In genomic region chr2:178450236-178450635, GRCm38 (mm10) we compare ENCODE assay signal across 26 mouse cellular contexts. TPM values are rescaled to one million over a fixed set of nuclear protein-coding genes. Genes with fewer than 3 reads are reported as not detected.
DNase-seq lines count a peak whose midpoint lies in the region; ATAC-seq lines count a peak whose summit lies in the region.
"Had no signal": no experiment of that assay in that cellular context is flagged by ENCODE, and none has a peak within 500 bp of the region (broad histone marks: within the 10 kb centered on the region; RNA-seq: fewer than 3 reads in every experiment).

No protein-coding gene starts in this region.

- 23% methylated on average over 2 of the region's 2 CpGs for WGBS in midbrain, embryonic 11.5 days
- 30% methylated on average over 2 of the region's 2 CpGs for WGBS in midbrain, embryonic 10.5 days
- WGBS in embryonic facial prominence, embryonic 14.5 days, result 5% methylated on average over 2 of the region's 2 CpGs

- no peaks in the 10 kb centered on the region for H3K36me3 ChIP-seq in midbrain, embryonic 11.5 days (ENCODE audit: control insufficient read depth, insufficient read depth, low read length)
- H3K36me3 ChIP-seq in midbrain, embryonic 10.5 days, result no peaks in the 10 kb centered on the region
- no peaks in the 10 kb centered on the region for H3K36me3 ChIP-seq in embryonic facial prominence, embryonic 14.5 days (ENCODE audit: control insufficient read depth, insufficient read depth, low read length)
- H3K36me3 ChIP-seq: embryonic facial prominence, embryonic 12.5 days; embryonic facial prominence, embryonic 15.5 days; forebrain, embryonic 15.5 days; G1E had no signal

- H3K27ac ChIP-seq in midbrain, embryonic 11.5 days (ENCODE audit: low read depth, low read length), result no peak overlapping the region
- no peak overlapping the region for H3K27ac ChIP-seq in midbrain, embryonic 10.5 days (replicated peaks)
- no peak overlapping the region for H3K27ac ChIP-seq in embryonic facial prominence, embryonic 14.5 days (replicated peaks; ENCODE audit: low read depth, low read length)
- H3K27ac ChIP-seq: embryonic facial prominence, embryonic 12.5 days; embryonic facial prominence, embryonic 15.5 days; forebrain, embryonic 13.5 days; forebrain, embryonic 15.5 days had no signal

- H3K4me2 ChIP-seq in midbrain, embryonic 11.5 days, result no peak overlapping the region
- no peak overlapping the region for H3K4me2 ChIP-seq in embryonic facial prominence, embryonic 14.5 days (ENCODE audit: low read depth, low read length)
- H3K4me2 ChIP-seq: embryonic facial prominence, embryonic 12.5 days; embryonic facial prominence, embryonic 15.5 days; forebrain, embryonic 13.5 days; forebrain, embryonic 15.5 days had no signal

- no peaks in the 10 kb centered on the region for H3K4me1 ChIP-seq in midbrain, embryonic 11.5 days (ENCODE audit: control insufficient read depth, insufficient read depth, low read length)
- 0 out of 2 replicates have a peak, but pooled peaks cover 2% of the 10 kb centered on the region for H3K4me1 ChIP-seq in midbrain, embryonic 10.5 days
- peaks cover 2% of the 10 kb centered on the region for H3K4me1 ChIP-seq in embryonic facial prominence, embryonic 14.5 days (ENCODE audit: control insufficient read depth, insufficient read depth, low read length)

- peak; percentile 59 for DNase-seq in midbrain, embryonic 11.5 days (ENCODE audit: low spot score, missing footprints)
- no peak for DNase-seq in midbrain, embryonic 10.5 days (ENCODE audit: low spot score)
- DNase-seq in embryonic facial prominence, embryonic 14.5 days (ENCODE audit: low spot score), result peak; percentile 51
- DNase-seq in gastrocnemius, adult 18-20 months (ENCODE audit: low spot score), result no peak
- no peak for DNase-seq in ovary, postnatal 36 days (ENCODE audit: low spot score)
- DNase-seq: adrenal gland, adult 8-10 months; adrenal gland, postnatal 14 days; adrenal gland, postnatal 36 days; B cell, adult 2 months; cerebellum, adult 11-12 months; cerebellum, adult 2 months; cerebellum, adult 9-10 months; cerebellum, postnatal 10 days; cerebellum, postnatal 25 days; forebrain, postnatal 0 days had no signal

- H3K4me3 ChIP-seq in midbrain, embryonic 11.5 days (ENCODE audit: low read depth, low read length), result no peak overlapping the region
- H3K4me3 ChIP-seq in midbrain, embryonic 10.5 days, result no peak overlapping the region
- no peak overlapping the region for H3K4me3 ChIP-seq in embryonic facial prominence, embryonic 14.5 days (ENCODE audit: low read depth, low read length)
- H3K4me3 ChIP-seq: embryonic facial prominence, embryonic 12.5 days; embryonic facial prominence, embryonic 15.5 days; erythroblast, embryonic 14.5 days; forebrain, embryonic 13.5 days; forebrain, embryonic 15.5 days had no signal

- H3K27me3 ChIP-seq in midbrain, embryonic 11.5 days (ENCODE audit: control insufficient read depth, insufficient read depth, low read length), result no peaks in the 10 kb centered on the region
- H3K27me3 ChIP-seq in midbrain, embryonic 10.5 days (ENCODE audit: low read depth, poor library complexity, severe bottlenecking), result no peaks in the 10 kb centered on the region
- no peaks in the 10 kb centered on the region for H3K27me3 ChIP-seq in embryonic facial prominence, embryonic 14.5 days (replicated peaks; ENCODE audit: control insufficient read depth, insufficient read depth, low read length)
- H3K27me3 ChIP-seq: embryonic facial prominence, embryonic 12.5 days; forebrain, embryonic 13.5 days; forebrain, embryonic 15.5 days; Patski had no signal

- no peaks in the 10 kb centered on the region for H3K9me3 ChIP-seq in midbrain, embryonic 11.5 days (ENCODE audit: control insufficient read depth, low read length)
- no peaks in the 10 kb centered on the region for H3K9me3 ChIP-seq in midbrain, embryonic 10.5 days (replicated peaks)
- no peaks in the 10 kb centered on the region for H3K9me3 ChIP-seq in embryonic facial prominence, embryonic 14.5 days (ENCODE audit: control insufficient read depth, low read length)
- H3K9me3 ChIP-seq: embryonic facial prominence, embryonic 12.5 days; embryonic facial prominence, embryonic 15.5 days; forebrain, embryonic 13.5 days; forebrain, embryonic 15.5 days had no signal

- H3K9ac ChIP-seq in midbrain, embryonic 11.5 days (ENCODE audit: low read length), result no peak overlapping the region
- H3K9ac ChIP-seq in embryonic facial prominence, embryonic 14.5 days (ENCODE audit: low read depth, low read length), result no peak overlapping the region
- H3K9ac ChIP-seq: embryonic facial prominence, embryonic 12.5 days; embryonic facial prominence, embryonic 15.5 days; forebrain, embryonic 13.5 days; forebrain, embryonic 15.5 days; forebrain, postnatal 0 days had no signal

- ATAC-seq in midbrain, embryonic 11.5 days (ENCODE audit: low FRiP score), result no peak
- peak; percentile 39; the same call in 1 of the 2 replicates for ATAC-seq in embryonic facial prominence, embryonic 14.5 days (ENCODE audit: low read depth)
- ATAC-seq: activated CD4-positive, CD25-positive, alpha-beta regulatory T cell, adult 4 months; CD4-positive, CD25-positive, alpha-beta regulatory T cell, adult 4 months; forebrain, embryonic 13.5 days; forebrain, embryonic 15.5 days; forebrain, postnatal 0 days; Patski had no signal

RNA-seq across cellular contexts. Expression of gene Cdh26, which starts 19.9 kb away (rescaled TPM):
- polyA plus RNA-seq in midbrain, embryonic 11.5 days (2014; fragmentation: Nextera tagmentation; extraction: Ambion mirVana), result 0.14 TPM in 1 of 2 replicates, not detected in the other
- 0.04 and 0.14 TPM in 2 replicates for polyA plus RNA-seq in midbrain, embryonic 10.5 days (2016; fragmentation: Nextera tagmentation; extraction: Ambion mirVana)
- 2.5 and 3.9 TPM in 2 replicates for polyA plus RNA-seq in embryonic facial prominence, embryonic 14.5 days (2014; fragmentation: Nextera tagmentation; extraction: Ambion mirVana)
- total RNA-seq in gastrocnemius, adult 18-20 months (2021), result not detected
- total RNA-seq: adrenal gland, adult 8-10 months; adrenal gland, postnatal 14 days; CH12.LX; G1E had no signal
- polyA plus RNA-seq: activated CD4-positive, CD25-positive, alpha-beta regulatory T cell, adult 4 months; CD4-positive, CD25-positive, alpha-beta regulatory T cell, adult 4 months; erythroblast, embryonic 14.5 days; forebrain, embryonic 11.5 days; forebrain, embryonic 13.5 days; G1E; Patski had no signal

RNA-seq across cellular contexts. Expression of gene Fam217b, which starts 35.9 kb away (rescaled TPM):
- 1.2 and 1.6 TPM in 2 replicates for polyA plus RNA-seq in midbrain, embryonic 11.5 days (2014; fragmentation: Nextera tagmentation; extraction: Ambion mirVana)
- polyA plus RNA-seq in midbrain, embryonic 10.5 days (2016; fragmentation: Nextera tagmentation; extraction: Ambion mirVana), result 1.1 and 1.6 TPM in 2 replicates
- 5.8 and 7.3 TPM in 2 replicates for polyA plus RNA-seq in embryonic facial prominence, embryonic 14.5 days (2014; fragmentation: Nextera tagmentation; extraction: Ambion mirVana)
- 1 to 10 TPM; 2.2 to 2.6 TPM for total RNA-seq in gastrocnemius, adult 18-20 months (2021)
- polyA plus RNA-seq: erythroblast, embryonic 14.5 days had no signal

RNA-seq across cellular contexts. Expression of gene Ppp1r3d, which starts 36.0 kb away (rescaled TPM):
- polyA plus RNA-seq in midbrain, embryonic 11.5 days (2014; fragmentation: Nextera tagmentation; extraction: Ambion mirVana), result 0.98 and 1.1 TPM in 2 replicates
- polyA plus RNA-seq in midbrain, embryonic 10.5 days (2016; fragmentation: Nextera tagmentation; extraction: Ambion mirVana), result 0.56 and 0.70 TPM in 2 replicates
- polyA plus RNA-seq in embryonic facial prominence, embryonic 14.5 days (2014; fragmentation: Nextera tagmentation; extraction: Ambion mirVana), result 5.2 and 6.9 TPM in 2 replicates
- 1 to 10 TPM; 2.5 to 4.1 TPM for total RNA-seq in gastrocnemius, adult 18-20 months (2021)
- total RNA-seq: CH12.LX had no signal
- polyA plus RNA-seq: activated CD4-positive, CD25-positive, alpha-beta regulatory T cell, adult 4 months; CD4-positive, CD25-positive, alpha-beta regulatory T cell, adult 4 months; G1E had no signal

RNA-seq across cellular contexts. Expression of gene Sycp2, which starts 42.8 kb away (rescaled TPM):
- polyA plus RNA-seq in midbrain, embryonic 11.5 days (2014; fragmentation: Nextera tagmentation; extraction: Ambion mirVana), result not detected in 2 replicates
- 0.02 and 0.04 TPM in 2 replicates for polyA plus RNA-seq in midbrain, embryonic 10.5 days (2016; fragmentation: Nextera tagmentation; extraction: Ambion mirVana)
- polyA plus RNA-seq in embryonic facial prominence, embryonic 14.5 days (2014; fragmentation: Nextera tagmentation; extraction: Ambion mirVana), result 0.18 TPM in 2 replicates
- under 1 TPM in 1 of 2 experiments, not detected in 1; 0.09 TPM for total RNA-seq in gastrocnemius, adult 18-20 months (2021)
- total RNA-seq: adrenal gland, postnatal 14 days; CH12.LX; G1E had no signal
- polyA plus RNA-seq: CD4-positive, CD25-positive, alpha-beta regulatory T cell, adult 4 months; embryonic facial prominence, embryonic 15.5 days; erythroblast, embryonic 14.5 days; G1E had no signal

Comparison
In these comparisons a context has a peak if more than half of its experiments do, and no peak if none do; other contexts are left out.
1. DNase-seq: peak in midbrain, embryonic 11.5 days (single experiment) and embryonic facial prominence, embryonic 14.5 days (single experiment); none in midbrain, embryonic 10.5 days (single experiment), gastrocnemius, adult 18-20 months (single experiment) and ovary, postnatal 36 days (single experiment).